Mouse (Mus musculus) T-cell, adult 2 months (primary cell): ENCODE data around the gene Myadml2.

Source experiments
- DNase-seq: peaks from one replicate; pipeline ENCODE4 v3.0.0; 2022; ENCODE audit warnings: low spot score

Myadml2 gene

GRCm38 (mm10) chr11:120661076-120661460 lies 13.1 kb upstream of the Myadml2 start, which contains the start of gene Notum:
TSS of gene Notum (minus strand) at chr11:120661175.
- DNase-seq = no peak

GRCm38 (mm10) chr11:120660301-120661075 lies 12.5 kb upstream of the Myadml2 start:
- no peak for DNase-seq

DNA sequence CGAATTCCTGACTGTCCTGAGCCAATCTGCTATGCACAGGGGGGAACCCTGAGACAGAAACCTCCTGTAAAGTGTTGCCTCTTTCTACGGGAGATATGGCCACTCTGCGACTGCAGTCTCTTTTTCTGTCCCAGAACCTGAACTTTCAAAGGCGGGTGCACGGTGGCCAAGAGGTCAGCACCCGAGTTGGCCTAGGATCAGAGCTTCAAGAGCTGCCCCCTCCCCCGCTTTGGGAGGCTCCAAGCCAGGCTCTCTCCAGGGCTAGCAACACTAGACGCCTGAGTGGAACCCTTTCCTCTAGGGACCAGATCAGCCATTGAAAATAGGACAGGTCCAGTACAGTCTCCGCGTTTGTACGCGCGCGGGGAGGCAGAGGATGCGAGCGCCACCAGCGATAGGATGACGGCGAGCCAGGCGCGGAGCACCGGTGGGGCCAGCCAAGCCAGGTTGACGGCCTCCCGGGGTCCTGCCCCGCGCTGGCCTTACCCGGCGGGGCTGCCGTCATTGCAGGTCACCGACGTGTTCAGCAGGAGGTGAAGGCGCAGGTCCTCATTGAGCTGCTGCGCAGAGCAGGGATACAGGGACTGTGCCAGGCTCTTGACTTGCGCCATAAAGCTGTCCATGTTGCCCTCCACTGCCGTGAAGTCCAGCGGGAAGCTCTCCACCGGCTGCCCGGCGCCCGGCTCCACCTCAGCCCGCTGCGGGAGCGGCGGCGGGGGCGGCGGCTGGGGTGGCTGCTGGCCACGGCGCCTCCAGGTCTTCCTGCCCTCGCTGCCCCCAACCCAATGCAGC lies 11.7 kb upstream of the Myadml2 start:
- DNase-seq = no peak

DNA sequence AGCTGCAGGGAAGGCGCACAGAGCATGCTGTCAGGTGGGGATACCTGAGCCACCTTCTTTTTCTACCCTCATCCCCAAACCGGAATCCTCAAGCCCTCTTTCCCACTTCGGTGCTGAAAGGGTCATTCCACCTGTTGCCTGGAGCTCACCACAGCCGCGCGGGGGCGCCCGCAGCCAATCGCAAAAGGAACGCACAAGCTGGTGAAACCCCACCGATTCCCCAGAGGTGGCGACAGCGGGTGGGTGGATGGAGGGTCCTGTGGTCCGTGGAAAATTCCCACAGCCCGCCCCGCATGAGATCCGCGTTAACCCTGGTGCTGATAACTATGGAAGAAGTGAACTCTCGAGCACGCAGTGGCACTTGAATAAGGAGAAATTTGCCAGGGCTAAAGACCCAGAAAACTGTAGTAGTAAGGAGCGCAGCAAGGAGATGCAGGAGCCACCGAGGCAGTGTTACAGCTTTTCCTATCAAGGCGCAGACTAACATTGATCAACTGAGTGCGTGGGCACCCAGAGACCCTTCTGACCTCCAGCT lies 11.0 kb upstream of the Myadml2 start:
- peak; percentile 71 for DNase-seq

- DNase-seq = no peak
Observed at GRCm38 (mm10) chr11:120657301-120657700, 9.3 kb upstream of the Myadml2 start.

DNA sequence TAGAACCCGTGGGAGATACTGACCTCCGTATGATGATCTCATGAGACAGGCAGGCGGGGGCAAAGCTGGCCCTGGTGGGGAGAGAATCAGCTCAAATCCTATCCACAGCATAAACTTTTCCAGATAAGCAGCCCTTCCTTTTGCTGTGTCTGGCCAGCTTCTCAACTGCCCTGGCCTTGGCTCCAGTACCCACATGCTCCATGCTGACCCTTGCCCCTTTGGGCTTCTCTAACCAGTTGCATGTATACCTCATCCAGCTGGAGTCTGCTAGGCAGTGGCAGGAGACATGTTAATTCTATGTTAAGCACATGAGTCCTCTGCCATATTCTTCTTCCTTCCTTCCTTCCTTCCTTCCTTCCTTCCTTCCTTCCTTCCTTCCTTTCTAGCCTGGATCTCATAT lies 6.8 kb upstream of the Myadml2 start:
- DNase-seq = no peak

DNA sequence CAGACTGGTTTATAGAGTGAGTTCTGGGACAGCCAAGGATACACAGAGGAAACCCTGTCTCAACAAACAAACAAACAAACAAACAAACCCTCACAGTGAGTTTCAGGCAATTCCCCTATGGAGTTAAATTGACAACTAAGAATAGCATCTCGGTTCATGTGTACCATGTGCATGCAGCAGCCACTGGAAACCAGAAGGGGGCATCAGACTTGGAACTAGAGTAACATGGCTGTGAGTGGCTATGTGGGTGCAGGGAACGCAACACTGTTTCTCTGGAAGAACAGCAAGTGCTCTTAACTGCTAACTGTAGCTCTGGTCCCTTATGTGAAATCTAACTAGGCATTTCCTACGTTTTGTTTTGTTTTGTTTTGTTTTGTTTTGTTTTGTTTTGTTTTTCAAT lies 3.9 kb upstream of the Myadml2 start:
- DNase-seq = no peak

- no peak for DNase-seq
Observed at GRCm38 (mm10) chr11:120647047-120647830, 719 bp downstream of the Myadml2 start.

DNA sequence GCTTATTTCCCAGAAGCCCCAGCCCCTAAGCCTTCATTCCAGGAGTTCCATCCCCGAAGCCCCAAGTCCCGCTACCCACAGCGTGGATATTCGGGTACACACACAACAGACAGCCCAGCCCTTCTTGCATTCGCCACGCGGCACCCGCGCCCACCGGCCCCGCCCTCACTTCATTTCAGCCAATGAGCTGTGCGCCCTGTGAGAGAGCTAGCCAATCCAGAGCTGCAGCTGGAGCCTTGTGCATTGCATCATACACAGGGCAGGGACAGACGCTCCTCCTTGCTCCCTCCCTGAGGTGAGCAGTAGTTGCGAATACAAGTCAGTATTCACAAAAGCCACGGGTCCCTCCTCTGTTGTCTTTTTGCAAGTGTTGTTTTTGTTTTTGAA lies 4.4 kb downstream of the Myadml2 start, which contains the start of gene Pycr1:
Gene Pycr1 (minus strand): TSS at position 169 of the 387 bp plus-strand sequence.
- DNase-seq = peak; percentile 92

DNA sequence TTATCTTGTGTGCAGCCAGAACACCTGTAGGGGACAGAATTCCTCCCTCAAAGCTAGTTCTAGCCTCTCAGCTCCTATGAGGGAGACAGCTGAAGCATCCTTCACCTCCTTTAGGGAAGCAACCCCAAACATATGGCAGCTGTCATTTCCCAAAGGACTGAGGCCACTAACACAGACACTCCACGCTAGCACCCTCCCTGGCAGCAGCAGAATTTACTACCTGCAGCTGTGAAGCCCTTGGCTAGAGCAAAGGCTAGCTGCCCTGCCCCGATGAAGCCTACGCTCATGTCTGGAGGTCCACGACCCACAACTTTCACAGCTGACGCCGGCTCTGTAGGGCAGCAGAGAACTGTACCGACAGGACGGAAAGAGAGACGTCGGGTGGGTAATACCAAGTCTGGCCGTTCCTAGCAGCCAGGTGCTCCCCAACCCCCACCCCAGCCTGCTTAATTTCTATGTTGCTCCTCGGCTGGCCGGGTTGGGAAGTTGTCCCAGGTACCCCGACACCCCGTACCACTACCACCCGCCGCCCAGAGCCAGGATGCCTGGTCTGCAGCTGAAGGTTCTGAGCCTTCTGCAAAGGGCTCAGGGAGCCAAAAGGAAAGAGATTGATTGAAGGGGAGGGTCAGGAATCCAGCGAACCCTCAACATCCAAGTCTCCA lies 4.9 kb downstream of the Myadml2 start:
- peak; percentile 16 for DNase-seq

DNA sequence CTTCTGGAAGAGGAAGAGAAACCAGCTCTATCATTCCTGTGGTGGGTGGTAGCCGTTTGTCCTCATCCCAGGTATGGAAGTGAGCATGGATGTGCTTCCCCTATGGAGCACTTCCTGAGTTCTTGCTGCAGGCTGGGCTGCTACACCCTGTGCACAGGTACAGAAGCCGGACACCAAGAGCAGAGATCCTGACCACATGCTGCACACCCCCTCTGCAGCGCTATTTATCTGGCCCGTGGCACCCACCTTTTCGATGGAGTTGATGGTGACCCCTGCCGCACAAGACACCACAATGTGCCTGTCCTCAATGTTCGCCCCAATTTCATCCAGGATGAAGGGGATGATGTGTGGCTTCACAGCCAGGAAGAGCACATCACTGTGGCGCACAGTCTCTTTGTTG lies 6.1 kb downstream of the Myadml2 start:
- DNase-seq = no peak

- DNase-seq = no peak
Observed at GRCm38 (mm10) chr11:120641255-120641654, 6.7 kb downstream of the Myadml2 start.

- no peak for DNase-seq
Observed at GRCm38 (mm10) chr11:120634810-120635209, 13.1 kb downstream of the Myadml2 start.

GRCm38 (mm10) chr11:120633520-120634343 lies 14.2 kb downstream of the Myadml2 start, which contains the start of gene Mafg:
TSS of gene Mafg (minus strand) at chr11:120633600.
- peak; percentile 89 for DNase-seq

DNA sequence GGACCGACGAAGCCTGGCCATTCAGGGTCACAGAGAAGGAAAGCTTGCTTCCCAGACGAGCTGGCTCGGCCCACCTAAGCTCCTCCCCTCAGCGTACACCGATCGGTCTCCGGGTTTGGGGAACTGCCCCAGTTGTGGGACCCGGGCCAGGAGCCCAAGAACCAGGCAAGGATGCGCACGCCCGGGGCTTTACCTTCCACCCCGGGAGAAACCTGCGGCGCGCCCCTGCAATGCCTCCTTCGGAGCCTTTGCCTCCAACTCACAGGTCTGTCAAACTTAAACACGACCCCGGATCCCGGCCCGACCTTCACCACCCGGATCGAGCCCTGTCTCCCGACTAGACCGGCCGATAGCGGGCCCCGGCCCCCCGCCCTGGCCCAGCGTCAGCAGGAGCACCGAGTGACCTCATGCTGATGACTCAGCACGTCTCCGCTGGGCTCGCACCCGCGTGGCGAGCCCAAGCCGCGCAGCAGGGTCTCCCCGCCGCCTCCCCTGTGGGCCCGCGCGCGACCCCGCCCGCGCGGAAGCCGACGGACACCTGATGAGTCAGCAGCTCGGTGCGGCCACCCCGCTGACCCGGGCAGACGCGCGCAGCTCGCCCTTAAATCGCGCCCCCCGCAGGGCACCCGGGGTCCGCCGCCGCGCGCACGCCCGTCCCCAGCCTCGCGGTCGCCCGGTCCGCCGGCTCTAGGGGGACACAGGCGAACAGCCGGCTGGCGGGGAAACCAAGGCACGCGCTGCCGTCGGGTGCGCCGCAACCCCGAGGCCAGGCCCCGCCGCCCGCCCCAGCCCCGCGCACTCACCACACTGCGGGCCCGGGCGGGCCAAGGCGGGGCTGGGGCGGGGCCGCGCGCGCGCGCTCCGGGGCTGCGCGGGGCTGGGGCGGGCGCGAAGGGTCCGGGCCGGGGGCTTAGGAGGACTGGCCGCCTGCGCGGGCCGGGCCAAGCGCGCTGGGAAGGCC lies 15.1 kb downstream of the Myadml2 start:
- DNase-seq = peak; percentile 28

DNA sequence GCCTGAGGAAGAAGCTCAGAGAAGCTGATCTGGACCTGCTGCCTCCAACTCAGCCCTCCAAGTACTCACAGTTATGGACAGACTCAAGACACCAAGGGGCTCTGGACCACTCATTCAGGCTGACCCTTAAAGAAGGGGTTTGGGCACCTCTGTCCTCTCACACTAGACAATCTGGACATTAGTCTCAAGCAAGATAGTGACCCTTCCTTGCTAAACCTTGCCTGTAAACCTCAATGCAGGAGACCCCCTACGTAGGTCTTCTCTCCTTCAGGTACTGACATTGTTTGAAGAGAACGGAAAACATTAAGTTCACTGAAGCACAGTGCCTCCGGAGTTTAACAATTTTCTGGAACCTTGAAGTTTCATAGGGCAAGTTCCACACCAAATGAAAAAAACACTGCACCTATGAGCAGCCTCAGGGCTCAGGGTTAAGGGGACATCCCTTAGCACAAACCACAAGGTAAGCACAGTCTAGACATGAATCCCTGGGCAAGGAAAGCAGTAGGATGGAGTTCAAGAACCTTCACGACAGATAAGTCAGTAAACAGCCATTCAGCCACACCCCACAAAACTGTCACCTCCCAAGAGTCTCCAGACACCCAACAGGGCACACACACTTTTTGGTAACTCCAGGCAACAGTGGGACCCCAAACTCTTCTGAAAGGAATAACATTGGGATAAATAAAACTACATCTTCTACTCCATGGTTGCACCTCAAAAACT lies 16.1 kb downstream of the Myadml2 start:
- no peak for DNase-seq

GRCm38 (mm10) chr11:120630881-120631725 lies 16.9 kb downstream of the Myadml2 start:
- peak; percentile 35 for DNase-seq

- no peak for DNase-seq
Observed at GRCm38 (mm10) chr11:120630401-120630871, 17.5 kb downstream of the Myadml2 start.
